Mouse (Mus musculus): ENCODE results near the gene Rell1. TPM values are rescaled to one million over a fixed set of nuclear protein-coding genes. Genes with fewer than 3 reads are reported as not detected.

The Rell1 gene
- polyA plus RNA-seq, 1 experiment = 57.1 TPM

- no peaks in the 10 kb centered on the region for H3K36me3 ChIP-seq (ENCODE audit: control insufficient read depth, insufficient read depth, low read length, poor library complexity, severe bottlenecking)
- no peaks in the 10 kb centered on the region for H3K27me3 ChIP-seq (ENCODE audit: control insufficient read depth, insufficient read depth, low read length, poor library complexity, severe bottlenecking)
- no peaks in the 10 kb centered on the region for H3K9me3 ChIP-seq (replicated peaks; ENCODE audit: control insufficient read depth, insufficient read depth, low read length, poor library complexity, severe bottlenecking)
- no peak overlapping the region for H3K27ac ChIP-seq (ENCODE audit: insufficient read depth, low read length)
- H3K4me1 ChIP-seq (ENCODE audit: control insufficient read depth, insufficient read depth, low read length) = no peaks in the 10 kb centered on the region
- H3K4me3 ChIP-seq (ENCODE audit: low read depth, low read length) = no peak overlapping the region
- TF ChIP-seq EP300 (IDR thresholded peaks at IDR 0.05; ENCODE audit: insufficient read depth, low read depth, low read length) (no peak), CTCF (IDR thresholded peaks at IDR 0.05; ENCODE audit: low read depth, low read length) (peak; percentile 12)
- no peak overlapping the region for H3K9ac ChIP-seq (ENCODE audit: low read depth, poor library complexity, severe bottlenecking)
These were observed 82.0 kb downstream of the Rell1 start for GRCm38 (mm10) chr5:63886709-63887108.

- Histone ChIP-seq H3K27me3 (ENCODE audit: control insufficient read depth, insufficient read depth, low read length, poor library complexity, severe bottlenecking) (no peaks in the 10 kb centered on the region), H3K36me3 (ENCODE audit: control insufficient read depth, insufficient read depth, low read length, poor library complexity, severe bottlenecking) (no peaks in the 10 kb centered on the region), H3K4me3 (ENCODE audit: low read depth, low read length) (no peak overlapping the region), H3K27ac (ENCODE audit: insufficient read depth, low read length) (no peak overlapping the region), H3K9me3 (replicated peaks; ENCODE audit: control insufficient read depth, insufficient read depth, low read length, poor library complexity, severe bottlenecking) (no peaks in the 10 kb centered on the region), H3K4me1 (ENCODE audit: control insufficient read depth, insufficient read depth, low read length) (no peaks in the 10 kb centered on the region), H3K9ac (ENCODE audit: low read depth, poor library complexity, severe bottlenecking) (no peak overlapping the region)
- TF ChIP-seq POLR2A (IDR thresholded peaks at IDR 0.05; ENCODE audit: insufficient read depth, low read length) (no peak), EP300 (IDR thresholded peaks at IDR 0.05; ENCODE audit: insufficient read depth, low read depth, low read length) (no peak), CTCF (IDR thresholded peaks at IDR 0.05; ENCODE audit: low read depth, low read length) (no peak)
These were observed 82.4 kb downstream of the Rell1 start for GRCm38 (mm10) chr5:63886292-63886691.

- Histone ChIP-seq H3K9ac (ENCODE audit: low read depth, poor library complexity, severe bottlenecking) (no peak overlapping the region), H3K4me1 (ENCODE audit: control insufficient read depth, insufficient read depth, low read length) (no peaks in the 10 kb centered on the region), H3K27ac (ENCODE audit: insufficient read depth, low read length) (no peak overlapping the region), H3K27me3 (ENCODE audit: control insufficient read depth, insufficient read depth, low read length, poor library complexity, severe bottlenecking) (no peaks in the 10 kb centered on the region), H3K9me3 (replicated peaks; ENCODE audit: control insufficient read depth, insufficient read depth, low read length, poor library complexity, severe bottlenecking) (no peaks in the 10 kb centered on the region), H3K4me3 (ENCODE audit: low read depth, low read length) (no peak overlapping the region), H3K36me3 (ENCODE audit: control insufficient read depth, insufficient read depth, low read length, poor library complexity, severe bottlenecking) (no peaks in the 10 kb centered on the region)
- TF ChIP-seq CTCF (IDR thresholded peaks at IDR 0.05; ENCODE audit: low read depth, low read length) (no peak), POLR2A (IDR thresholded peaks at IDR 0.05; ENCODE audit: insufficient read depth, low read length) (no peak), EP300 (IDR thresholded peaks at IDR 0.05; ENCODE audit: insufficient read depth, low read depth, low read length) (no peak)
These were observed 89.7 kb downstream of the Rell1 start for GRCm38 (mm10) chr5:63879026-63879425.

GRCm38 (mm10) chr5:63876081-63876480 is 92.6 kb downstream of the Rell1 start:
- H3K36me3 ChIP-seq (ENCODE audit: control insufficient read depth, insufficient read depth, low read length, poor library complexity, severe bottlenecking) = no peaks in the 10 kb centered on the region
- no peaks in the 10 kb centered on the region for H3K27me3 ChIP-seq (ENCODE audit: control insufficient read depth, insufficient read depth, low read length, poor library complexity, severe bottlenecking)
- no peak overlapping the region for H3K9ac ChIP-seq (ENCODE audit: low read depth, poor library complexity, severe bottlenecking)
- H3K4me1 ChIP-seq (ENCODE audit: control insufficient read depth, insufficient read depth, low read length) = peaks cover 4% of the 10 kb centered on the region
- no peak overlapping the region for H3K4me3 ChIP-seq (ENCODE audit: low read depth, low read length)
- no peak overlapping the region for H3K27ac ChIP-seq (ENCODE audit: insufficient read depth, low read length)
- TF ChIP-seq EP300 (IDR thresholded peaks at IDR 0.05; ENCODE audit: insufficient read depth, low read depth, low read length) (no peak), CTCF (IDR thresholded peaks at IDR 0.05; ENCODE audit: low read depth, low read length) (no peak), POLR2A (IDR thresholded peaks at IDR 0.05; ENCODE audit: insufficient read depth, low read length) (no peak)
- no peaks in the 10 kb centered on the region for H3K9me3 ChIP-seq (replicated peaks; ENCODE audit: control insufficient read depth, insufficient read depth, low read length, poor library complexity, severe bottlenecking)

GRCm38 (mm10) chr5:63874880-63875279 is 93.8 kb downstream of the Rell1 start:
- Histone ChIP-seq H3K4me1 (ENCODE audit: control insufficient read depth, insufficient read depth, low read length) (peaks cover 4% of the 10 kb centered on the region), H3K27me3 (ENCODE audit: control insufficient read depth, insufficient read depth, low read length, poor library complexity, severe bottlenecking) (no peaks in the 10 kb centered on the region), H3K4me3 (ENCODE audit: low read depth, low read length) (no peak overlapping the region), H3K27ac (ENCODE audit: insufficient read depth, low read length) (no peak overlapping the region), H3K36me3 (ENCODE audit: control insufficient read depth, insufficient read depth, low read length, poor library complexity, severe bottlenecking) (no peaks in the 10 kb centered on the region), H3K9ac (ENCODE audit: low read depth, poor library complexity, severe bottlenecking) (no peak overlapping the region), H3K9me3 (replicated peaks; ENCODE audit: control insufficient read depth, insufficient read depth, low read length, poor library complexity, severe bottlenecking) (no peaks in the 10 kb centered on the region)
- TF ChIP-seq CTCF (IDR thresholded peaks at IDR 0.05; ENCODE audit: low read depth, low read length) (peak; percentile 64), POLR2A (IDR thresholded peaks at IDR 0.05; ENCODE audit: insufficient read depth, low read length) (no peak), EP300 (IDR thresholded peaks at IDR 0.05; ENCODE audit: insufficient read depth, low read depth, low read length) (peak; percentile 96)

- TF ChIP-seq CTCF (IDR thresholded peaks at IDR 0.05; ENCODE audit: low read depth, low read length) (no peak), POLR2A (IDR thresholded peaks at IDR 0.05; ENCODE audit: insufficient read depth, low read length) (no peak), EP300 (IDR thresholded peaks at IDR 0.05; ENCODE audit: insufficient read depth, low read depth, low read length) (no peak)
- H3K36me3 ChIP-seq (ENCODE audit: control insufficient read depth, insufficient read depth, low read length, poor library complexity, severe bottlenecking) = no peaks in the 10 kb centered on the region
- H3K27ac ChIP-seq (ENCODE audit: insufficient read depth, low read length) = no peak overlapping the region
- H3K27me3 ChIP-seq (ENCODE audit: control insufficient read depth, insufficient read depth, low read length, poor library complexity, severe bottlenecking) = no peaks in the 10 kb centered on the region
- H3K9me3 ChIP-seq (replicated peaks; ENCODE audit: control insufficient read depth, insufficient read depth, low read length, poor library complexity, severe bottlenecking) = no peaks in the 10 kb centered on the region
- no peak overlapping the region for H3K9ac ChIP-seq (ENCODE audit: low read depth, poor library complexity, severe bottlenecking)
- no peak overlapping the region for H3K4me3 ChIP-seq (ENCODE audit: low read depth, low read length)
- H3K4me1 ChIP-seq (ENCODE audit: control insufficient read depth, insufficient read depth, low read length) = peaks cover 4% of the 10 kb centered on the region
These were observed 96.3 kb downstream of the Rell1 start for GRCm38 (mm10) chr5:63872176-63872932.
